Mouse (Mus musculus) left cerebral cortex, adult 18-20 months (tissue): ENCODE results near the gene Mlc1. TPM values are rescaled to one million over a fixed set of nuclear protein-coding genes. Genes with fewer than 3 reads are reported as not detected.

ENCODE experiments used
- DNase-seq, 2 experiments: peaks; one replicate each; pipeline ENCODE4 v3.0.0; 2021 to 2022; ENCODE audit warnings: low spot score in 2 of 2, mixed read lengths in 1 of 2
- total RNA-seq, 2 experiments: library from RNA; stranded (reverse); gene quantifications; 2 replicates each; pipeline ENCODE4 v1.2.3; 2021

Mlc1 gene
- total RNA-seq, 2 experiments from 2014 or later = 101 to 104 TPM

DNA sequence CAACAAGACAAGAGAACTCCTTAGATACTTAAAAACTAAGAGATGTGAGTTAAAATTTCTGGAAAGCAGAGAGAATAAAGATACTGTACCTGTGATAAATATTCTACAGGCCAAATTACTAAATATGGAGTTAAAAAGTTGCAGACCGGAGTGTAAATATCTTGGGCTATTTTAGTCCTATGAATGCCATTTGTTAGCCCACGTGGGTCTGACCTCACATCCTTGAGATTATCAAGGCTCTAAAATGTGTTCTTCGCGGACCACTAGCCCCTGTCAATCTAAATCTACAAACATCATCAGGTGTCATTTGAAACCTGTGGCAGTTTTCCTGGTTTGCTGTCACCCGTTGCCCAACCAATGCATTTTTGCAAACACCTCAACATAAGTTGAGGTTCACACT is 36.0 kb downstream of the Mlc1 start:
- no peak for DNase-seq

GRCm38 (mm10) chr15:88937291-88937650 is 41.5 kb downstream of the Mlc1 start:
- DNase-seq = no peak

DNA sequence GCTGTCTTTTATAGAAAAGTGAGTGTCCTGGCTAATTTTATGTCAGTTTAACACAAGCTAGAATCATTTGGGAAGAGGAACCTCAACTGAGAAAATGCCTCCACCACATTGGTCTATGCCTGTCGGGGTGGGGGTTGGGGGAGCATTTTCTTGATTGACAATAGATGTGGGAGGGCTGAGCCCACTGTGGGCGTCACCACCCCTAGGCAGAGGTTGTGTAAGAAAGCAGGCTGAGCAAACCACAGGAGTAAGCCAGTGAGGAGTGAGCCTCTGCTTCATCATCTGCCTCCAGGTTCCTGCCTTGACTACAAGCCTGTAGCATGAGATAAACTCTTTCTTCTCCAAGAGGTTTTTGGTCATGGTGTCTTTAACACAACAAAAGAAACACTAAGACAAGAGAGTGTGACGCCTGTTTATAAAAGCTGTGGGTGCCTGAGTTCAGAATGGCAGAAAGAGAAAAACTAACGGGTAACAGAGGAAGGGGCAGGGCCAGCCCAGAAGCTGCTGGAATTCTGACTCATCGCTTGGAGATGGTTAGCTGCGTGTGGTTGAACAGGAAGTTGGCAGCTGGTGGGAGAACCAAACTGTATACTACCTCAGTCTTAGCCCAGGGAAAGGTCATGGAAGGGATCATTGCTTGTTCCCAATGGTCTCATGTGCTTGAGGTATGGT is 42.1 kb downstream of the Mlc1 start:
- no peak for DNase-seq

DNA sequence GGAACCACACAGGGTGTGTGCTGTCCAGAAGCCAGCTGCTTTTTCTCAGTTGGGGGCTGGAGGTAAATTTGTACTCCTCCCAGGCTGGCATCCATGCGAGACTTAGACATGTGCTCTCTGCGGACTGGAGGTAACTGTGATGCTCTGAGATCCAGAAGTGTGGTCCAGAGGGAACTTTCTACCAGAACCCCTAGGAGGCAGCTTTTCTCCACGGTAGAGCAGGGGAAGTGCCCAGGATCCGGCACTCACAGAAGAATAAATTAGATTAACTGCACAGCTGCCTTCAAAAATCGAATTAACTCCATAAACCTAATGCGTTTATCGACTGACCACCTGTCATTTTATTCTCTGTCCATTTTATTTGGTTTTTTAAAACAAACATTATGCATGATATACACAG is 44.7 kb downstream of the Mlc1 start:
- DNase-seq = peak in 1 of 2 experiments; percentile 26

DNA sequence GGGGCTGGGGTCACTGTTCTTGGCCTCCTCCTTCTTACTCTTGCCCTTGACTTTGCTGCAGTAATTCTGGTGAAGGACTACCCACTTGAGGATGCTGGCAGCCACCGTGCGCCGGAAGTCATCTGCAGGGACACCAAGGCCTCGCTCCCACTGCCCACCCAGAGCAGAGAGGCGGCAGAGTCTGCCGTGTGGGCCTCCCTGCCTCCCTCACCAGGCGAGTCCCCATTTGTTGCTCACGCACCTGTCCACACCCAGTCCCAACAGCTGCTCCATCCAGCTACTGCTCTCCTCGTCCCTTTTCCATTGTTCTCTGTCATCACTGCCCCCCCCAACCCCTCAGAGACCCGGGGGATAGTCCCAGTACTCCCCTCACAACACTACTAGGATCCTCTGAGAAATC is 46.1 kb downstream of the Mlc1 start:
- DNase-seq = no peak

DNA sequence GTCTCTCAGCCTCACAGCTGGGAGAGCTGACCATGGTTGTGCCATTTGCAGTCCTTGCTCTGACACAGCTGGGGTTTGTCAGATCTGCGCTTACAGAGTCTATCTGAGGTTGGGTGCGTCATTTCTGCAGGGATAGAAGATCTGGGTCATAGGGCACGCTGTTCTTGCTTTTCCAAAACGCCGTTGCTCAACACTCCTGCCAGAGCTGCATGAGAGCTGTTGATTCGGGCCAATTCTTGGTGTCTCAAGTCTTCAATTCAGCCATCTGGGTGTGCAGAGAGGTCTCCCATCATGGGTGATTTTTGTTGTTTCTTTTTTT is 56.9 kb downstream of the Mlc1 start:
- no peak for DNase-seq

- DNase-seq = peak; percentile 76 to 89
Measured at GRCm38 (mm10) chr15:88921131-88921991, 57.4 kb downstream of the Mlc1 start.

DNA sequence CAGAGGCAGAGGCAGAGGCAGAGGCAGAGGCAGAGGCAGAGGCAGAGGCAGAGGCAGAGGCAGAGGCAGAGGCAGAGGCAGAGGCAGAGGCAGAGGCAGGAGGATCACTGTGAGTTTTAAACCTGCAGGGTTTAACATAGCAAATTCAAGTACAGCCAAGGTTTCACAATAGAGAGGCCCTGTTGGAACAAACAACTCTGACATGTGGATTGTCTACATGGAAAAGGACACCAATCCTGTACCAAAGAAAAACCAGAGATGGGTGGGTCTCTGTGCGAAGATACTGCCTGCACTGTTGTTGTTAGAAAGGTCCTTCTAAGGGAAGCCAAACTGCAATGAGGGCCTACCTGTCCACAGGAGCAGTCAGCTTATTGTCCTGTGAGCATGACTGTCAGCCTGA is 58.7 kb downstream of the Mlc1 start:
- DNase-seq = no peak

GRCm38 (mm10) chr15:88919328-88919727 is 59.5 kb downstream of the Mlc1 start:
- no peak for DNase-seq

GRCm38 (mm10) chr15:88917126-88917525 is 61.7 kb downstream of the Mlc1 start:
- no peak for DNase-seq

- no peak for DNase-seq
Measured at GRCm38 (mm10) chr15:88916366-88916765, 62.4 kb downstream of the Mlc1 start.

DNA sequence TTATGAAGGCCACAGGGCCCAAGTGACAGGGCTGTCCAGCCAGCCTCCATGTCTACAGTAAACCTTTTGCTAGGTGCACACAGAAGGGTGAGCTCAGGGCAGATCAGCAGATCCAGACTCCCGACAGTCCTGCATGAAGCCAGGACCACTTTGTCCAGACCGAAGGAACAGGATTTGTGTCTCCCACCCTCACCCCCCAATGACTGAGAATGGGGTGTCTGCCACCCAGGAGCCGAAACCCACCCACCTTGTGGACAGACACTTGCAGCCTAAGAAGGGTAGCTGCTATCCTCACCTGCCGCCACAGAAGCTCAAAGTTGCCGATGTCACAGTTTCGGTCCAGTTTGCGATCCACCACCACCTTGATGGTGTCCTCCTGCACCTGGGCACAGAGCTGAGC is 63.8 kb downstream of the Mlc1 start:
- no peak for DNase-seq

DNA sequence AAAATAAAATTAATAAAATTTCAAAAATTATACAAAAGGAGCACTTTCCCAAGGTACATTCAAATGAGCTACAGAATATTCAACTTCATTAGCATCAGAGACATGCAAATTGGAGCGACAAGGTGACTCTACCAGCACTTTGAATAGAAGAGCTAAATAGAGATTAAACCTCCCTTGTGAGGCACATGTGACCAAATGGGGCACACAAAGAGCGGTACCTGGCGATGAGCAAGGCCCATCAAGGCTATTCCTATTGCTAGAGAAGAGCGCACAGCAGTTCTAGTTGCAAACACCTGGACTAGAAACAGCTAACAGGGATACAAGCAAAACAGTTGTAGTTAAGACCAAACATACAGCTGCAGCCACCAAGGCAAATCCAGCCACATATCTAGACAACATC is 72.5 kb downstream of the Mlc1 start:
- DNase-seq = no peak

Other genes with a start within 250 kb of the Mlc1 start
- 10 to 100 TPM; 49.9 to 53.0 TPM for gene Brd1, start 244.8 kb downstream of the Mlc1 start, total RNA-seq
- 1 to 10 TPM; 9.3 to 9.7 TPM for gene Zbed4, start 227.3 kb downstream of the Mlc1 start, total RNA-seq
- gene Alg12, start 159.7 kb downstream of the Mlc1 start, total RNA-seq = 10 to 100 TPM; 13.0 to 13.6 TPM
- gene Creld2, start 159.4 kb downstream of the Mlc1 start, total RNA-seq = 10 to 100 TPM; 26.6 to 33.3 TPM
- 10 to 100 TPM; 36.3 to 45.9 TPM for gene Pim3, start 116.8 kb downstream of the Mlc1 start, total RNA-seq
- 1 to 10 TPM in 1 of 2 experiments, under 1 TPM in 1; 0.87 to 2.2 TPM for gene Ttll8, start 24.6 kb downstream of the Mlc1 start, total RNA-seq
- not detected for gene Mov10l1, start 3.9 kb upstream of the Mlc1 start, total RNA-seq
- 100 to 1,000 TPM; 107 to 114 TPM for gene Panx2, start 80.7 kb upstream of the Mlc1 start, total RNA-seq
- 10 to 100 TPM; 20.8 to 20.9 TPM for gene Trabd, start 96.1 kb upstream of the Mlc1 start, total RNA-seq
- gene Selenoo, start 110.1 kb upstream of the Mlc1 start, total RNA-seq = 10 to 100 TPM; 20.1 to 23.0 TPM
- gene Tubgcp6, start 144.1 kb upstream of the Mlc1 start, total RNA-seq = 10 to 100 TPM; 31.4 to 34.6 TPM
- 10 to 100 TPM; 15.2 to 15.8 TPM for gene Hdac10, start 149.7 kb upstream of the Mlc1 start, total RNA-seq
- 1 to 10 TPM; 7.4 to 9.2 TPM for gene Mapk12, start 161.7 kb upstream of the Mlc1 start, total RNA-seq
- 10 to 100 TPM; 49.1 to 55.1 TPM for gene Mapk11, start 170.6 kb upstream of the Mlc1 start, total RNA-seq
- 10 to 100 TPM; 47.3 to 54.9 TPM for gene Plxnb2, start 201.8 kb upstream of the Mlc1 start, total RNA-seq
- gene Dennd6b, start 217.5 kb upstream of the Mlc1 start, total RNA-seq = 10 to 100 TPM; 45.9 to 52.9 TPM
- gene Ppp6r2, start 232.5 kb upstream of the Mlc1 start, total RNA-seq = 100 to 1,000 TPM; 155 to 157 TPM